Mouse (Mus musculus): ENCODE measurements around the gene Dbr1.

Dbr1 gene

DNA sequence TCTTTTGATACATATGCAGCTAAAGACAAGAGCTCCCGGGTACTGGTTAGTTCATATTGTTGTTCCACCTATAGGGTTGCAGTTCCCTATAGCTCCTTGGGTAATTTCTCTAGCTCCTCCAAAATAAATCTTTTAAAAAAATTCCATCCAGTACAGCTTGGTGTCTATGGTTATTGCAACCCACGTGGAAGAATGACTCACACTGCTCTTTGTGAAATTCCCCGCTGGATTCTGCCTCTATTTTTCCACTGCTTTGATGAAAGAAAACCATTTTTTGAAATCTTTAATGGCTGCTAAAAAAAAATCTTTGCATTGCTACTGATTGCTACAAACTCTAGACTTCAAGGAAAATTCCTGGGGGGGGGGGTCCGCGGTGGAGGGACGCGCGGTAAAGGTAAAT lies 44.1 kb downstream of the Dbr1 start:
- DNase-seq (ENCODE audit: low read depth, low spot score), result no peak

DNA sequence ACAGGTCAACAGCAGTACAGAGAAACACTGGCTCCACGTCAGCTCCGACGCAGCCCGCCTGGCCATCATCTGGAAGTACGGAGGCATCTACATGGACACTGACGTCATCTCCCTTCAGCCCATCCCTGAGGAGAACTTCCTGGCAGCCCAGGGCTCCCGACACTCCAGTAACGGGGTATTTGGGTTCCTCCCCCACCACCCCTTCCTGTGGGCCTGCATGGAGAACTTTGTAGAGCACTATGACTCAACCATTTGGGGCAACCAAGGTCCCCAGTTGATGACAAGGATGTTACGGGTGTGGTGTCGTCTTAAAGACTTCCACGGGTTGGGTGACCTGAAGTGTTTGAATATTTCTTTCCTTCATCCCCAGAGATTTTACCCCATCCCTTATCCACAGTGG lies 44.6 kb downstream of the Dbr1 start:
- DNase-seq (ENCODE audit: low read depth, low spot score), result no peak

DNA sequence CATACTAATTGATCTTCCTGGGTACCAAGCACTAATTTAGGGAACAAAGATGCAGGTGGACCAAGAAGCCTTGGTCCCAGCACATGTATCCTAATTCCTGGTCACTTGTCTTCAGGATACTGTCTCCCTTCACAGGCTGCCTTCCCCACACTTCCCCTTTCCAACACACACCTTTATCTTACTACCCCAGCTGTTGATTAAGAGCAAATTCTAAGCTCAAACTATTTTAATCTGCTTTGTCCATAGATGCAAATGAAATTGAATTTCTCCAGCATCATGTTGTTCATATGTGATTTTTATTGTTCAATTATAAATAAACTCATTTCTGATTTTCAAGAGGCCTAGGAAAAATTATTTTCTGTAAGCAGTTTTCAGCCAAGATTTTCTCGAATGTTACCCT lies 46.4 kb downstream of the Dbr1 start:
- DNase-seq (ENCODE audit: low read depth, low spot score), result no peak

DNA sequence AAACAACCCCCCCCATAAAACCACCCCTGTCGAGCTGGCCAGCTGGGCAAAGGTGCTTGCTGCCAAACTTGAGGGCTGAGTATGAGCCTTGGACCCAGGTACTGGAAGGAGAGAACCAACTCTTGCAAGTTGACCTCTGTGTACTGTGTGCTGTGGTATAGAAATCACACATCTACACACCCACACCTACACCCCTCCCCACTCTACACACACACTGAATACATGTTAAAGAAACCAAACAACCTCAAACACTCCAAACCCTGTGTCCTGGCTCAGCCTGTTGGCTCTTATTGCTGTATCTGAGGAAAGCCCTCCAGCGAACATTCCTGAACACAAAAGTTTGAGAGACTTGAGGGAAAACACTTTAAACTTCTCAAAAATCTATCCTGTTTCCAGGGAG lies 47.4 kb downstream of the Dbr1 start:
- DNase-seq (ENCODE audit: low read depth, low spot score), result no peak

DNA sequence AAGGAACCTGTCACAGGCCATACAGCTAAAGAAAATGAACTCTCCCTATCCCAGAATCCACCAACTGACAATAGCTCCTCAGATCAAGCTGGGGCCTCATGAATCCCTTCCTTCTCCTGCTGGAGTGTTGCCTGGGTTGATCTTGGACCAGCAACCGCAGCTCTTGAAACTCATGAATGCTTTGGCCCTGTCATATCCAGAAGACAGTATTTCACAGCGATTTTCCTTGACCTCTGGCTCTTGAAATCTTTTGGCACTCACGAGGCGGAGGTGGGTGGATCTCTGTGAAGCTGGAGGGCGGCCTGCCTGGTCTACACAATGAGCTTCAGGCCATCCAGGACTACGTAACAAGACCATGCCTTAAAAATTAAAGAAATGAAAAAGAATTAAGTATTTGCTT lies 48.5 kb downstream of the Dbr1 start:
- no peak for DNase-seq (ENCODE audit: low read depth, low spot score)

DNA sequence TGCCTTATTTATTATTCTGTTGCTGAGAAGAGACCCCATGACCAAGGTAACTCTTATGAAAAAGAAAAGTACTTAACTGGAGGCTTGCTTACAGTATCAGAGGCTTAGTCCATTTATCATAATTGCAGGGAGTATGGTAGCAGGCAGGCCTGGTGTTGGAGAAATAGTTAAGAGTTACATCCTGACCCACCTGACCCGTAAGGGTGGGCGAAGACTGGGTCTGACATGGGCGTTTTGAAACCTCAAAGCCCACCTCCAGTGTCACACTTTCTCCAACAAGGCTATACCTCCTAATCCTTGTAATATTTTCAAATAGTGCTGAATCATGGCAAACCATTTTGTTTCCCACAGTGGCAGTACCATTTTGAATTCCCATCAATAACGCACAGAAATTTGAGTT lies 53.0 kb downstream of the Dbr1 start:
- no peak for DNase-seq (ENCODE audit: low read depth, low spot score)

DNA sequence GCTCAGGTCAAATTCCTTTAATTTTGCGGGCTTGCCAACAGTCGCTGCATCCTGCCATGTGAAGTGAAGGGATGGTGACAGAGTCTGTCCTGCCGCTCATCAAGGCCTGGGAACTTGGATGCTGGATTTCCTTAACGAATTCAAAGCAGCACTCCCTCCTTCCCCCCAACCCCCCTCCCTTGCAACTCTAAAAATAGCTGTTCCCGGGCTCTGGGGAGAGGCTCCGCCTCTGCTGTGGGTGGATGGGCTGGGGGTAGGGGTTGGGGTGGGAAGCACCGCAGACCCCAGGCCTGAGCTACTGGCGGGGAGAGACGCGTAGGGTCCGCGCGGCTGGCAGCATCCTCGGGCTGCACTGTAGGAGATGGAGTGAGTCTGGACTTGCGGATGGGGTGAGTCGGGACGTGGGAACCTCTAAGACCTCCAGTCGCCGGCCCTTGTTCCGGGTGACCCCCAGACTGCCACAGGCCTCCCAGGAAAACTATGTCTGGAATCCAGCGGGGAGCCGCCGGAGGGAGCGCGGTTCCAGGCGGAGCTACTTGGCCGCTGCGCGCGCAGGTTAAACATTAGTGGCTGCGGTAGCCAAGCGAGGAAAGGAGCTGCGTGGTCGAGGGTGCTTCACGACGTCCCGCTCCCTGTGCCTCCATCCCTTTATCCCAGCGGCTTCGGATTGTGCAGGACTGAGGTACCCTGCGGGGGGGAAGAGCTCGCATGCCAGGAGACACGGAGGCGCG lies 53.8 kb downstream of the Dbr1 start, which contains the start of gene Dzip1l:
Dzip1l (plus strand) TSS at position 216 of the 731 bp plus-strand sequence.
- DNase-seq (ENCODE audit: low read depth, low spot score), result peak; percentile 79

DNA sequence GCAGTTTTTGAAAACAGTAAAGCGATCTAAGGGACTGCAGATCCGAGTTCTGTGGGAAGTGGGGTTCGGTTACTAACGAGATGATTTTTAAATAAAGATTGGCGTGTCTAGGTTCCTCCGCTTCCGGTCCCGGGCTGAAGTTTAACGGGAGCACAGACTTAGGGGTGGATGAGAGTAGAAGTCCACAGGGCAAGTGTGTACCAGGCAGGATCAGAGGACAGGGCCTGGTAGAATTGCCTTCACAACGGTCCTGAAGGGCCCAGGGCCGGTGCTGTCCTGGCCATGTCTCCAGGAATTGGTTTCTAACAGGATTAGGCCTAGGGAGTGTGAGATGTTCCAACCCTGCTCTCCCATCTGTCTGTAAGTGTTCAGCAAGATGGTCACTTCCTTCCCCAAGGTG lies 54.5 kb downstream of the Dbr1 start:
- no peak for DNase-seq (ENCODE audit: low read depth, low spot score)

DNA sequence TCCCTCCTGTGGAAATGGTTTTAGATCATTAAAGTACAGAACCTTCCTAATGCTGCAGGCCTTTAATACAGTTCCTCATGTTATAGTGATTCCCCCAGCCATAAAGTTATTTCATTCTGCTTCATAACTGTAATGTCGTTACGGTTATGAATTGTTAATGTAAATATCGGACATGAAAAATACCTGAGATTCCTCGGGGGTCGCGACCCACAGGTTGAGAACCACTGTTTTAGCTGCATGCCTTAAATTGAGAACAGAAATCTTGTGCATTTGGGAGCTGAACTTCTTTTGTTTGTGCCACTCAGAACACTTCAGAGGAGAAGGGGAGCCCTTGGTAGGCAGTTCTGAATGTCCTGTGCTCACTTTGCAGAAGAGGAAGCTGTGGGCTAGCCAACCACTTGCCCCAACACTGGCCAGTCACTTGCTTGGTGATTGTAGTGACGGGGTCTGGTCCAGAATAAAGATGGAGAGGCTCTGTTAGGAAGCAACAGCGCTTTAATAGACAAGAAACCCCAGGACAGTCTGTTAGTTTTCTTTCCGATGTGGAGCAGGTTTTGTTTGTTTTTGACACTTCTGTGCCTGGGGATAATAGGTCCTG lies 55.0 kb downstream of the Dbr1 start:
- no peak for DNase-seq (ENCODE audit: low read depth, low spot score)

DNA sequence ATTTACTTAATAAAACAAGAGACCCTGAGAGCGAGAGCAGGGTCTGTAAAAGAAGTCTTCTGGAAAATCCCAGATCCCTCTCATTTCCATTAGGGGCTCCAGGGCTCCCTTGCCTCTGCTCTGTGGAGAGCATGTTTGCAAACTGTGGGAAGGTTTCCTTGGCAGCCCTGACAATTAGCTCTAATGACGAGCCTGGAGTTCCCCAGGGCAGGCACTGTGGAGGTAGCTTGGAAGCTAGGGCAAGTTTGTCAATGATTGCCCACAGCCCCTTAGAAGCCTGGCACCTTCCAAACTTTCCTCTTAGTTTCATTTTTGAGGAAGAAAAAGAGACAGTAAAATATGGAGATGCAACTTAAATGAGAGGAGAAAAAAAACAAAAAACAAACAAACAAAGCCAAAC lies 56.2 kb downstream of the Dbr1 start:
- no peak for DNase-seq (ENCODE audit: low read depth, low spot score)

DNA sequence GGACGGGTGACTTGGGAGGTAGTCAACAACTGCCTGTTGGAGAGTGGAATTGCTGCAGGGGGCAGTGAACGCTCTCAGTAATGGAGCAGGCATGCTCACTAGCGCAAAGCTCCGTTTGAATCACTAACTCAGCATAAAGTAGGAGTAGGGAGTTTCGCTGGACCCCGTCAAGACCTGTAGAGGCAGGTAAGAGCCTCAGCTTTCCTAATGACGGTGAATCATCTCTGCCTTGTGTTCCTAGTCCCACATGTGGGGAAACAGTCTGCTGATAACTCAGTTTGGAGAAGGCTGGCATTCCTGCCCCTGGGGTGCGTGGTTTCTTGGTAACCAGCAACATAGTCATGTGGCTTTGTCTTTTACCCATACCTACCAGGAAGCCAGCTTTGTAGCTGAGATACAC lies 56.7 kb downstream of the Dbr1 start:
- peak; percentile 9 for DNase-seq (ENCODE audit: low read depth, low spot score)
